Mouse (Mus musculus) cerebellum, adult 2 months (tissue): ENCODE results near the gene Ankdd1a.

Experiments
- CTCF ChIP-seq: fragments of 200-500 bp; IDR thresholded peaks from 2 replicates; pipeline ENCODE4 v1.5.1; 2011; ENCODE audit warnings: low read depth, mild to moderate bottlenecking, control low read depth, low read length, moderate library complexity, borderline replicate concordance; ENCODE audit not compliant: insufficient read depth
- POLR2A ChIP-seq: fragments of 200-500 bp; IDR thresholded peaks from 2 replicates; pipeline ENCODE4 v1.6.1; 2011; ENCODE audit warnings: low read length, control low read depth, borderline replicate concordance; ENCODE audit not compliant: insufficient read depth

DNA sequence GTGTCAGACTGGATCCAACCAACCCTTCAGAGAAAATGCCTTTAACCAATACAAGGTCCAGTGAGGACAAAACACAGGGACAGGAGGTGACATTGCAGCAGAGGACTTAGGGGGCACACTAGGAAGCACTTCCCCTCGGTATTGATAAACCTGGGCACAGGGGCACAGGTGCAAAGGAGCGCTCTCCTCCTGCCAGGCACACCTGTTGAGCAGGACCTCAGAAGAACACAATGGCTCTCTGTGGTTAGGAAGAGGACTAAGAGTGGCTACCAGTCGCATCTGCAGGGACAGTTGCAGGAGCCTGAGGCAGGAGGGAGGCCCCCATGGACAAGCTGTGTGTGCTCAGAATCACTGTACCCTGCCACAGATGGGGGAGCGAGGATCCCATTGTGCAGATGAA is 16.5 kb upstream of the Ankdd1a start:
- TF ChIP-seq CTCF, result no peak
- TF ChIP-seq POLR2A, result no peak
